Mouse (Mus musculus) kidney, adult 2 months (tissue): ENCODE results near the gene Scml4. TPM values are rescaled to one million over a fixed set of nuclear protein-coding genes. Genes with fewer than 3 reads are reported as not detected.

Source experiments
- DNase-seq: peaks from one replicate; pipeline ENCODE4 v3.0.0; 2021
- H3K27ac ChIP-seq: fragments of 200-500 bp; 2 replicates; pipeline ENCODE4 v1.5.1; 2012; ENCODE audit warnings: low read depth, low read length, control low read depth, inconsistent platforms; ENCODE audit not compliant: insufficient read depth
- H3K27me3 ChIP-seq: fragments of 200-500 bp; replicated peaks from 2 replicates; pipeline ENCODE4 v1.6.1; 2012; ENCODE audit warnings: mild to moderate bottlenecking, moderate library complexity, low read length, inconsistent platforms; ENCODE audit not compliant: control insufficient read depth, insufficient read depth
- H3K36me3 ChIP-seq: fragments of 200-500 bp; 2 replicates; pipeline ENCODE4 v1.6.1; 2012; ENCODE audit warnings: mild to moderate bottlenecking, moderate library complexity, low read length, inconsistent platforms; ENCODE audit not compliant: control insufficient read depth, insufficient read depth
- H3K4me1 ChIP-seq: fragments of 200-500 bp; 2 replicates; pipeline ENCODE4 v1.6.1; 2011; ENCODE audit warnings: low read length; ENCODE audit not compliant: control insufficient read depth, insufficient read depth
- H3K4me3 ChIP-seq: fragments of 200-500 bp; 2 replicates; pipeline ENCODE4 v1.5.1; 2011; ENCODE audit warnings: mild to moderate bottlenecking, low read depth, low read length, control low read depth; ENCODE audit not compliant: insufficient read depth
- CTCF ChIP-seq: fragments of 200-500 bp; conservative IDR thresholded peaks from 2 replicates; pipeline ENCODE4 v1.5.1; 2011; ENCODE audit warnings: low read depth, mild to moderate bottlenecking, control low read depth, low read length, moderate library complexity, mixed read lengths; ENCODE audit not compliant: insufficient read depth, insufficient read length
- POLR2A ChIP-seq: fragments of 200-500 bp; IDR thresholded peaks from one replicate; pipeline ENCODE4 v1.6.1; 2011; ENCODE audit warnings: low read depth, low read length, control low read depth
- WGBS: fragments of 180-500 bp; shearing (Covaris S2); methylation state at CpG from one replicate; pipeline ENCODE4 v1.1.7; 2018; 5-methylcytosine and 5-hydroxymethylcytosine counted together
- polyA plus RNA-seq: library from polyadenylated mRNA; depleted of rRNA; stranded (reverse); fragments of >200 nt; gene quantifications from 2 replicates; pipeline ENCODE4 v1.2.3, GENCODE M21; 2012; rRNA removed

The Scml4 gene
- polyA plus RNA-seq: 1.0 and 2.2 TPM in 2 replicates

DNA sequence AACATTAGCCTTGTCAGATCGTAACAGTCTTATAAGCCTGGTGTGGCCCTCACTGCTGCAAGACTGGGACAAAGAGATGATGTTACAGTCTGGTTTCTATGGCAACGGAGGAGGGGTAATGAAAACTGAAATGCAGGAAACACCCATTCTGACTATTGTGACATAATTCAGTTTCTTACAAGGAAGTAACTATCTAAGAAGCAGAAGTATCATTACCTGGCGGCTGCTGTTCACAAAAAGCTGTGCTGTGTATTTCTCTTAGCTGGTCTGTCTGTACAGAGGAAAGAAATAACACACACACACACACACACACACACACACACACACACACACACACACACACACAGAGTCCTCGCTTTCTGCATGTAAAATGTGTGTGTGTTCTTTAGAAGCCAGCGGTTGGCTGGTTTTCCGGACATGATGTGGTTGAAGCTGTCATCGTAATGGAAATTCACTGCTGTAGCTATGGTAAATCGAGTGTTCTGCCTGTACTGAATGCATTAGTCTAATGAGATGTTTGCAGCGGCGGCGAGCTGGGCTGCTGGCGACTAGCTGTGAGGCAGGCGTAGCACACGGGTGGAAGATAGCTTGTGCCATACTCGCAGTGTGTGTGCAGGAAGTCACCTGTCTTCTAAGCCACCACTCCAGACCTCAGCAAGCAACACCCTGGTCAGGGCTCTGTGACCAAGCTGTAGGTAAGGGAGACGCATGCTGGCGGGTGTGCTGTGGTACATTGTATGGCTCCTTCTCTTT, at the start of gene Scml4:
Scml4 (plus strand) TSS at position 212 of the 753 bp plus-strand sequence.
- TF ChIP-seq CTCF (no peak), POLR2A (no peak)
- no peaks in the 10 kb centered on the region for H3K36me3 ChIP-seq
- no peak within 1 kb of the TSS for H3K27ac ChIP-seq
- H3K27me3 ChIP-seq: no peaks in the 10 kb centered on the region
- H3K4me1 ChIP-seq: 0 out of 2 replicates have a peak, but pooled peaks cover 2% of the 10 kb centered on the region
- DNase-seq: peak; percentile 39
- 59% methylated on average over 17 of the region's 17 CpGs for WGBS
- H3K4me3 ChIP-seq: peak within 1 kb of the TSS; percentile 42

GRCm38 (mm10) chr10:42825923-42826322, 34.2 kb upstream of the Scml4 start:
- DNase-seq: peak; percentile 32
- Histone ChIP-seq H3K36me3 (peaks cover 6% of the 10 kb centered on the region), H3K4me3 (no peak overlapping the region), H3K27me3 (no peaks in the 10 kb centered on the region), H3K27ac (peak overlapping the region; percentile 38; the same call in 1 of the 2 replicates), H3K4me1 (no peaks in the 10 kb centered on the region)
- 53% methylated on average over 6 of the region's 6 CpGs for WGBS
- no peak for TF ChIP-seq POLR2A
- no peak for TF ChIP-seq CTCF

DNA sequence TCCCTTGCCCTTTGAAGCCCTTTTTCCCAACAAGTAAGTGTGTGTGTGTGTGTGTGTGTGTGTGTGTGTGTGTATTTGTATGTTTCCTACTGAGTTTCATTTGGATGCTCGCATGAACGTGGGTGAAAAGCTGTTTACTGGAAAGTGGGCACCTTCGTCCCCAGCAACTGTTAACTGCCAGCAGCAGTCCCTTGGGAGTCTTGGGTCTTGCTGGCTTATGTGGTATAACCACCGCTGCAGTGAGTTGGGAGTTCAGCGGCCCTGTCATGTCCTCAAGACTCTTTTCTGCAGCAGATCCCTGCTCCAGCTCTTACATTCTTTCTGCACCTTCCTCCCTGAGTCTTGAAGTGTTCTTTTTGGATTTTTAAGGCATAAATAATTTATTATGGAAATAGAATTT, 33.0 kb upstream of the Scml4 start:
- Histone ChIP-seq H3K27me3 (no peaks in the 10 kb centered on the region), H3K4me3 (no peak overlapping the region), H3K27ac (no peak overlapping the region), H3K36me3 (peaks cover 6% of the 10 kb centered on the region), H3K4me1 (no peaks in the 10 kb centered on the region)
- no peak for DNase-seq
- no peak for TF ChIP-seq POLR2A
- TF ChIP-seq CTCF: no peak
- WGBS: 83% methylated on average over 5 of the region's 5 CpGs

DNA sequence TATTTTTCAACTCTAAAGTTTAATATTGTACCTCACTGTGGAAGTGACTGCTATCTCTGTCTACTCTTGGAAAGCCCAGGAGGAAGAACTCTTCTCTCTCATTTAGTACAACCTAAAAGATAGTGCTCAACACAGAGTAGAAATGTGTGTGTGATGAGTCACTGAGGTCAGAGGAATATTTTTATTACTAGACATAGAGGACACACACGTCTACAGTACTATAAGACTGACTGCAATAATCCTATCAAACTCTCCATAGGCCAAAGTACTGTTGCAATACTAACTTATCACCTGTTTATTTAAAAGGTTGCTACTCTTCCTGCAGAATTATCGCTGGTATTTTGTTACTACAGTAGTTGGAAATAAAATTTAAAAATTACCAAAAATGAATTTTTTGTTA, 30.2 kb upstream of the Scml4 start:
- peaks cover 6% of the 10 kb centered on the region for H3K36me3 ChIP-seq
- WGBS: 69% methylated on average over 2 of the region's 2 CpGs
- H3K4me3 ChIP-seq: no peak overlapping the region
- DNase-seq: no peak
- no peaks in the 10 kb centered on the region for H3K4me1 ChIP-seq
- no peaks in the 10 kb centered on the region for H3K27me3 ChIP-seq
- no peak overlapping the region for H3K27ac ChIP-seq
- no peak for TF ChIP-seq CTCF
- no peak for TF ChIP-seq POLR2A

GRCm38 (mm10) chr10:42830409-42830808, 29.8 kb upstream of the Scml4 start:
- peaks cover 6% of the 10 kb centered on the region for H3K36me3 ChIP-seq
- no peak for DNase-seq
- TF ChIP-seq CTCF (no peak), POLR2A (no peak)
- no peak overlapping the region for H3K27ac ChIP-seq
- H3K27me3 ChIP-seq: no peaks in the 10 kb centered on the region
- H3K4me3 ChIP-seq: no peak overlapping the region
- no peaks in the 10 kb centered on the region for H3K4me1 ChIP-seq
- 43% methylated on average over 6 of the region's 6 CpGs for WGBS

GRCm38 (mm10) chr10:42832677-42833076, 27.5 kb upstream of the Scml4 start:
- peak; percentile 12 for DNase-seq
- peaks cover 6% of the 10 kb centered on the region for H3K36me3 ChIP-seq
- H3K27ac ChIP-seq: no peak overlapping the region
- no peaks in the 10 kb centered on the region for H3K4me1 ChIP-seq
- no peaks in the 10 kb centered on the region for H3K27me3 ChIP-seq
- no peak overlapping the region for H3K4me3 ChIP-seq
- 58% methylated on average over 4 of the region's 4 CpGs for WGBS
- TF ChIP-seq POLR2A (no peak), CTCF (peak; percentile 26; the same call in 1 of the 2 replicates)

DNA sequence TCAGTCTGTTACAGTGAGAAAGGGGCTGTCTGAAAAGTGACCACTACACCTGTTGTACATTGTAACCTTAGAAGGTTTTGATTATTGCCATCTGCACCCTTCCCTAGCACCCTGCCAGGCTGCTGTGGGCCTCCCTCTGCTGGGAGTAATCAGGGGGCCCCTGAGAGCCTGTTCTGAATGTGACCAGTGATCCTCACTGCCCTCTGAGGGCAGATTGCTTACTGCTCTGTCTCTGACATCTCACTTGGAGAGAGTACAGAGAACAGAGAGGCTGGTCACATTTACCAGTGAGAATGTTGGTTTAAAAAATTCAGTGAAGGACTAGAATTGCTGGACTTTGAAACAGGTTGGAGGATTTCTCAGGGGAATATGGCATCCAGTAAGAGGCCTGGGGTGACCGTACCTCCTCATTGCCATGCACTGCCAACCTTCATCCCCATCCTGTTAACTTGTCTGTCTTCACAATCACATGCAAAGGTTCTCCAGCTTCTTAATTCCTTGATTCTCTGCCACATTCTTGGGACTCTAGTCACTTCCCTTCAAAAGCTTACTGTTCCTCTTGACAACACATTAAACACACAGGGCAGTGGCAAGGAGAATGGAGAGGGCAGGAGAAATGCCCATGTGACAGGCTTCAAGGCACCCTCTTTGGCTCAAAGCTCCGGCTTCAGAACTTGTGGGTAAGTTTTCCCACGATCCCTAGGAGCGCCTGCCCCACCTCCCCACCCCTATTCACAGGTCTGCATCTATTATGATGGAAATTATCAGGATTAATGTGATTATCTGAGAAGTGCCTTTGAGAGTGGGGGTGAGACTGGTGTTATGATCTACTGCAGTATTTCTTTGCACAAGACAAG, 26.1 kb upstream of the Scml4 start:
- WGBS: 81% methylated on average over 4 of the region's 4 CpGs
- Histone ChIP-seq H3K27ac (no peak overlapping the region), H3K36me3 (peaks cover 3% of the 10 kb centered on the region), H3K27me3 (no peaks in the 10 kb centered on the region), H3K4me3 (no peak overlapping the region), H3K4me1 (no peaks in the 10 kb centered on the region)
- no peak for DNase-seq
- TF ChIP-seq CTCF (no peak), POLR2A (no peak)
